Mouse (Mus musculus) heart, embryonic 12.5 days (tissue): ENCODE measurements around the gene Serpini2. TPM values are rescaled to one million over a fixed set of nuclear protein-coding genes. Genes with fewer than 3 reads are reported as not detected.
A peak's percentile ranks its signal among the peaks of the same experiment; 100 is the strongest.

Experiments used
- ATAC-seq: fragments of 200-750 bp; cut with Nextera tagmentation; 2 replicates; pipeline ENCODE4 v1.8.0; 2017; ENCODE audit warnings: moderate TSS enrichment, moderate library complexity; ENCODE audit not compliant: insufficient number of reproducible peaks, low FRiP score
- H3K27ac ChIP-seq: fragments of 300-500 bp; sonication (generic); 2 replicates; pipeline ENCODE4 v1.5.1; 2016; ENCODE audit warnings: mild to moderate bottlenecking, moderate library complexity; ENCODE audit not compliant: poor library complexity, severe bottlenecking
- H3K27me3 ChIP-seq: fragments of 300-500 bp; sonication (generic); replicated peaks from 2 replicates; pipeline ENCODE4 v1.6.1; 2016; ENCODE audit warnings: mild to moderate bottlenecking, moderate library complexity
- H3K36me3 ChIP-seq: fragments of 300-500 bp; sonication (generic); 2 replicates; pipeline ENCODE4 v1.6.1; 2016; ENCODE audit warnings: mild to moderate bottlenecking, moderate library complexity
- H3K4me1 ChIP-seq: fragments of 300-500 bp; sonication (generic); replicated peaks from 2 replicates; pipeline ENCODE4 v1.6.1; 2016; ENCODE audit warnings: mild to moderate bottlenecking
- H3K4me2 ChIP-seq: fragments of 300-500 bp; sonication (generic); 2 replicates; pipeline ENCODE4 v1.6.1; 2016; ENCODE audit warnings: mild to moderate bottlenecking, moderate library complexity
- H3K4me3 ChIP-seq: fragments of 300-500 bp; sonication (generic); 2 replicates; pipeline ENCODE4 v1.5.1; 2016; ENCODE audit warnings: mild to moderate bottlenecking
- H3K9ac ChIP-seq: fragments of 300-500 bp; sonication (generic); 2 replicates; pipeline ENCODE4 v1.6.1; 2016; ENCODE audit warnings: mild to moderate bottlenecking, moderate library complexity
- H3K9me3 ChIP-seq: fragments of 300-500 bp; sonication (generic); replicated peaks from 2 replicates; pipeline ENCODE4 v1.6.1; 2016; ENCODE audit warnings: mild to moderate bottlenecking, moderate library complexity
- WGBS: fragments of 180-500 bp; shearing (Covaris S2); methylation state at CpG from one replicate; pipeline ENCODE4 v1.1.7; 2016; 5-methylcytosine and 5-hydroxymethylcytosine counted together
- polyA plus RNA-seq: library from polyadenylated mRNA; unstranded; fragments of >200 nt; fragmentation: Nextera tagmentation; extraction: Ambion mirVana; gene quantifications from 2 replicates; pipeline ENCODE4 v1.2.1, GENCODE M21; 2016

Serpini2 gene
- polyA plus RNA-seq, 1 experiment from 2014 or later = not detected

DNA sequence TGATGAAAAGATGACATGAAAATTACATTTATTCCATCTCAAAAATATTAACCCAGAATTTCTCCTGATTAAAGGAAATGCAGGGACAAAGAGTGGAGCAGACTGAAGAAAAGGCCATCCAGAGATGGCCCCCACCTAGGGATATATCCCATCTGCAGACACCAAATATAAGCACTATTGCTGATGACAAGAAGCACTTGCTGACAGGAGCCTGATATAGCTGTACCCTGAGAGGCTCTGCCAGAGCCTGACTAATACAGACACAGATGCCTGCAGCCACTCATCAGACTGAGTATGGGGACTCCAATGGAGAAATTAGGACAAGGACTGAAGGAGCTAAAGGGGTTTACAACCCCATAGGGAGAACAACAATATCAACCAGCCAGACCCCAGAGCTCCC lies 5.2 kb upstream of the Serpini2 start:
- Histone ChIP-seq H3K4me3 (no peak overlapping the region), H3K4me1 (peaks cover 4% of the 10 kb centered on the region; the same call in 1 of the 2 replicates), H3K9ac (no peak overlapping the region), H3K36me3 (no peaks in the 10 kb centered on the region), H3K27me3 (no peaks in the 10 kb centered on the region), H3K4me2 (no peak overlapping the region), H3K9me3 (no peaks in the 10 kb centered on the region), H3K27ac (peak overlapping the region; percentile 47; the same call in 1 of the 2 replicates)
- 0 out of 2 replicates have a peak, but pooled peaks have one; percentile 55 for ATAC-seq

DNA sequence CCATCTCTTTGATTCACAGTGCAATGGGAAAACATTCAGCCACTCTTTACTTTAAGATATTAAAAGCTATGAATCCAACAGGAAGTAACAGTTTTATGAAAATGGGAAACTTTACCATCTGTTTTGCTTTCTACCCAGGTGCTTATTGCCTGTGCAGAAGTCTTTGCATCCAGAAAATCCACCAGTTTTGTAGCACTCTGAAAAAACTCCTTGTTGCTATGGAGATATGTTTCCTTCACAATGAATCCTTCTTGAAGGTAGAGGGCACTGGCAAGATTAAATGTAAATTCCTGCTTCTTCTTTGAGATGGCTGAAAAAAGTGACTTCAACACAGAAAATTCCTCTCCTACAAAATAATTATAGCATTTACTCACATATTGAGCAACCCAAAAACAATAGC lies 10.5 kb downstream of the Serpini2 start:
- H3K4me1 ChIP-seq = no peaks in the 10 kb centered on the region
- no peak overlapping the region for H3K4me2 ChIP-seq
- ATAC-seq = no peak
- no peaks in the 10 kb centered on the region for H3K36me3 ChIP-seq
- no peak overlapping the region for H3K27ac ChIP-seq
- no peaks in the 10 kb centered on the region for H3K9me3 ChIP-seq
- no peaks in the 10 kb centered on the region for H3K27me3 ChIP-seq
- no peak overlapping the region for H3K4me3 ChIP-seq
- no peak overlapping the region for H3K9ac ChIP-seq

DNA sequence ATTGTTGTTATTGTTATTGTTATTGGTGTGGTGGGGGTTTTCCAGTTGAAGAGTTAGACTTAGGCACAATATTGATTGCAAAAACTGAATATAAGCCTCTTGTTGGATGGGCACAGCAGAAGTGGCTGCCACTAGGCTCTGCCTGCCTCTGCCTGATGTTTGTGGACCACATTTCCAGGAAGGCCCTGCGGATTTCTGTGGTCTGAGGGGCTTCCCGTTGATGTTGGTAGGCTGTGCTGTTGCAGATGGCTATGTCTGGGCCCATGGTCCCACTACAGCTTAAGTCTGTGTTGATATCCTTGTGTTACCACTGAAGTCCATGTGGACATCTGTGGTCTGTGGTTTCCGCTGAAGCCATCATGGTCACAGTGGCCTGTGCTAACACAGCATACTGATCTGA lies 50.2 kb downstream of the Serpini2 start:
- Histone ChIP-seq H3K4me1 (no peaks in the 10 kb centered on the region), H3K27me3 (no peaks in the 10 kb centered on the region), H3K9me3 (no peaks in the 10 kb centered on the region), H3K4me2 (no peak overlapping the region), H3K36me3 (no peaks in the 10 kb centered on the region), H3K9ac (no peak overlapping the region), H3K27ac (no peak overlapping the region), H3K4me3 (no peak overlapping the region)
- no peak for ATAC-seq
- 74% methylated on average over 3 of the region's 3 CpGs for WGBS

DNA sequence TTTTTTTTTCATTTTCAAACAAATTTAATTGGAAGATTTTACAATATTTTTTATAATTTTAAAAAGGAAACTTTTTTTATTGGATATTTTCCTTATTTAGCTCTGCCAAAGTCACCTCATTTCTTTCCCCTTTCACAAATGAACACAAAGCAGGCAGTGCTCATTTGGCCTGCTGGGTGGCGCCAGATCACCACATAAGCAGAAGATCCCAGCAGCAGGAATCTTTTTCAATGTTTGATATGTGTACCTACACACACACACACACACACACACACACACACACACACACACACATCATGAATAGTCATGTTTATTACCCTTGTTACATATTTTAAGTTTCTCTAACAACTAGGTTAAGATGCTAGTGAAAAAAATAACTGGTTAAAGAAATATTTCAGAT lies 50.7 kb downstream of the Serpini2 start:
- Histone ChIP-seq H3K9me3 (no peaks in the 10 kb centered on the region), H3K4me3 (no peak overlapping the region), H3K4me1 (no peaks in the 10 kb centered on the region), H3K9ac (no peak overlapping the region), H3K27me3 (no peaks in the 10 kb centered on the region), H3K36me3 (no peaks in the 10 kb centered on the region), H3K4me2 (no peak overlapping the region), H3K27ac (no peak overlapping the region)
- ATAC-seq = no peak
- 5% methylated on average over 1 of the region's 1 CpGs for WGBS

DNA sequence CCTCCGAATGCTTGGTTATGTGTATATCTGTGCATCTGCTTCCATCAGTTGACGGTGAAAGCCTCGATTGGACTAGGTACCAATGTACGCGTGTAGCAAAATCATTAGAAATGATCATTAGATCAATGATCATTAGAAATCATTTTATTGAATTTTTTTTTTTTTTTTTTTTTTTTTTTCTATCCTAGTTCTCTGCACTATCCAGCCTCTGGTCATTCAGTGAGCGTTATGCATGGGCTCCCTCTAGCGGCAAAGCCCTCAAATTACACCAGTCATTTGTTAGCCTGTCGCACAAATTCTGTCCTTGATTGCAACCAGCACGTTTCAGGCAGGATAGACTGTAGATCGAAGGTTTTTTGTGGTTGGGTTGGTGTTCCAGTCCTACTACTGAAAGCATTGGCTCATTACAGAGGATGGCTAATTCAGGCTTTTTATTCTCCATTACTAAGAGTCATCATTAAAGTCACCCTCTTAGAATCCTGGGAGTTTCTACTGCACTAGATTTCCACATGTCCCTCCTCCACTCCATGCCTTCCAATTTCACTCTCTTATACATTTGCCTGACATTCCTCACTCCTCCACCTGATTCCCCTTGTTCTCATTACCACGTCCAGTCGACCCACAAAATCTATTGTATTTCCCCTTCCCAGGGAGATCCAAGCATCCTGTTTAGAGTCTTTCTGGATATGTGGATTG lies 66.9 kb downstream of the Serpini2 start:
- Histone ChIP-seq H3K36me3 (no peaks in the 10 kb centered on the region), H3K27me3 (no peaks in the 10 kb centered on the region), H3K4me3 (no peak overlapping the region), H3K27ac (no peak overlapping the region), H3K4me2 (no peak overlapping the region), H3K9ac (no peak overlapping the region), H3K4me1 (no peaks in the 10 kb centered on the region), H3K9me3 (no peaks in the 10 kb centered on the region)
- WGBS = 34% methylated on average over 12 of the region's 12 CpGs
- ATAC-seq = no peak

Other genes starting within 250 kb of the Serpini2 start
- gene Zbbx, start 105.0 kb downstream of the Serpini2 start, polyA plus RNA-seq = not detected in 2 replicates
- gene Wdr49, start 212.1 kb upstream of the Serpini2 start, polyA plus RNA-seq = not detected in 2 replicates